In the genomic region with DNA sequence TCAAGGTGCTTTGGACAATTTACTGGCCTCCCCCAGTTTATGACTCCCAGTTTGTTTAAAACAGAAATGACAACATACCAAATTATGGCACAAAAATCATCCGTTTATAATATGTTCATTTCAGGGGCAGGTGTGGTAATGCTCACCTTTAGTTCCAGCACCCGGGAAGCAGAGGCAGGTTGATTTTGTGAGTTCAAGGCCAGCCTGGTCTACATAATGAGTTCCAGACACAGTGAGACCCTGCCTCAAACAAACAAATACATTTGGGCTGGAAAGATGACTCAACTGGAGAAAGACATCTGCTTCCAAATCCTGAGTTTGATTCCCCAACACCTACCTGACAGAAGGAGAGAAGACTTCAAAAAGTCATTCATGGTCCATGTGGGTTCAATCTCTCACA, we compare ENCODE assay signal across 9 mouse cellular contexts. TPM values are rescaled to one million over a fixed set of nuclear protein-coding genes. Genes with fewer than 3 reads are reported as not detected.
A peak's percentile ranks its signal among the peaks of the same experiment; 100 is the strongest.
DNase-seq lines count a peak whose midpoint lies in the region; ATAC-seq and TF ChIP-seq lines count a peak whose summit lies in the region.
"Had no signal": no experiment of that assay in that cellular context is flagged by ENCODE, and none has a peak within 500 bp of the region (broad histone marks: within the 10 kb centered on the region; RNA-seq: fewer than 3 reads in every experiment).

No protein-coding gene starts in this region.

- WGBS in kidney, embryonic 15.5 days: 72% methylated on average over 2 of the region's 2 CpGs
- WGBS in embryonic facial prominence, embryonic 13.5 days: 62% methylated on average over 2 of the region's 2 CpGs
- WGBS in intestine, embryonic 14.5 days: 69% methylated on average over 2 of the region's 2 CpGs
- WGBS in midbrain, postnatal 0 days: 79% methylated on average over 2 of the region's 2 CpGs

- no peaks in the 10 kb centered on the region for H3K9me3 ChIP-seq in kidney, embryonic 15.5 days (replicated peaks)
- H3K9me3 ChIP-seq in embryonic facial prominence, embryonic 13.5 days: no peaks in the 10 kb centered on the region
- H3K9me3 ChIP-seq in intestine, embryonic 14.5 days (ENCODE audit: control insufficient read depth, low read length): no peaks in the 10 kb centered on the region
- H3K9me3 ChIP-seq in midbrain, postnatal 0 days (ENCODE audit: low read length): no peaks in the 10 kb centered on the region

- no peak for DNase-seq in kidney, adult 18-20 months
- DNase-seq in intestine, embryonic 14.5 days (ENCODE audit: low spot score): no peak
- no peak for DNase-seq in midbrain, postnatal 0 days (ENCODE audit: low spot score)
- no peak for DNase-seq in urinary bladder, adult 2 months (ENCODE audit: low spot score)
- DNase-seq in adipocyte (ENCODE audit: low spot score): no peak
- DNase-seq in right cerebral cortex, postnatal 10 days (ENCODE audit: low spot score in 2 of 2): no peak
- DNase-seq: cerebellum, postnatal 25 days had no signal

- peak overlapping the region; percentile 87 for H3K4me2 ChIP-seq in kidney, embryonic 15.5 days
- peak overlapping the region; percentile 83 for H3K4me2 ChIP-seq in embryonic facial prominence, embryonic 13.5 days
- peak overlapping the region; percentile 97; the same call in 1 of the 2 replicates for H3K4me2 ChIP-seq in intestine, embryonic 14.5 days (ENCODE audit: low read length)
- H3K4me2 ChIP-seq in midbrain, postnatal 0 days (ENCODE audit: low read depth, low read length, poor library complexity, severe bottlenecking): peak overlapping the region; percentile 61

- ATAC-seq in kidney, embryonic 15.5 days (replicated peaks; ENCODE audit: low FRiP score): no peak
- ATAC-seq in embryonic facial prominence, embryonic 13.5 days (ENCODE audit: insufficient number of reproducible peaks, insufficient read depth, low FRiP score, low TSS enrichment, low read depth): no peak
- ATAC-seq in intestine, embryonic 14.5 days (replicated peaks; ENCODE audit: low FRiP score, low TSS enrichment, low read depth): no peak
- ATAC-seq in midbrain, postnatal 0 days (ENCODE audit: low FRiP score): no peak

- H3K36me3 ChIP-seq in kidney, embryonic 15.5 days: no peaks in the 10 kb centered on the region
- H3K36me3 ChIP-seq in embryonic facial prominence, embryonic 13.5 days: no peaks in the 10 kb centered on the region
- no peaks in the 10 kb centered on the region for H3K36me3 ChIP-seq in intestine, embryonic 14.5 days (ENCODE audit: control insufficient read depth, insufficient read depth, low read length)
- H3K36me3 ChIP-seq in midbrain, postnatal 0 days (ENCODE audit: insufficient read depth, low read length): no peaks in the 10 kb centered on the region

- H3K9ac ChIP-seq in kidney, embryonic 15.5 days: no peak overlapping the region
- H3K9ac ChIP-seq in embryonic facial prominence, embryonic 13.5 days: 0 out of 2 replicates have a peak overlapping the region, but pooled peaks have one; percentile 85
- H3K9ac ChIP-seq in intestine, embryonic 14.5 days (ENCODE audit: low read length): no peak overlapping the region
- H3K9ac ChIP-seq in midbrain, postnatal 0 days (replicated peaks; ENCODE audit: low read length, poor library complexity, severe bottlenecking): no peak overlapping the region

- no peak for TF ChIP-seq CTCF in midbrain, postnatal 0 days (IDR thresholded peaks at IDR 0.05)

- H3K4me1 ChIP-seq in kidney, embryonic 15.5 days: peaks cover 36% of the 10 kb centered on the region
- peaks cover 22% of the 10 kb centered on the region for H3K4me1 ChIP-seq in embryonic facial prominence, embryonic 13.5 days
- H3K4me1 ChIP-seq in intestine, embryonic 14.5 days (replicated peaks; ENCODE audit: control insufficient read depth, insufficient read depth, low read length): peaks cover 20% of the 10 kb centered on the region
- H3K4me1 ChIP-seq in midbrain, postnatal 0 days (ENCODE audit: insufficient read depth, low read length): peaks cover 7% of the 10 kb centered on the region; the same call in 1 of the 2 replicates

- H3K27ac ChIP-seq in kidney, embryonic 15.5 days: peak overlapping the region; percentile 100
- peak overlapping the region; percentile 99 for H3K27ac ChIP-seq in embryonic facial prominence, embryonic 13.5 days
- peak overlapping the region; percentile 100; the same call in 1 of the 2 replicates for H3K27ac ChIP-seq in intestine, embryonic 14.5 days (ENCODE audit: low read depth)
- H3K27ac ChIP-seq in midbrain, postnatal 0 days (ENCODE audit: low read depth, low read length): peak overlapping the region; percentile 98

- H3K27me3 ChIP-seq in kidney, embryonic 15.5 days: no peaks in the 10 kb centered on the region
- no peaks in the 10 kb centered on the region for H3K27me3 ChIP-seq in embryonic facial prominence, embryonic 13.5 days
- H3K27me3 ChIP-seq in intestine, embryonic 14.5 days (replicated peaks; ENCODE audit: control insufficient read depth, insufficient read depth, low read length): no peaks in the 10 kb centered on the region
- H3K27me3 ChIP-seq in midbrain, postnatal 0 days (ENCODE audit: insufficient read depth, low read length): no peaks in the 10 kb centered on the region

- peak overlapping the region; percentile 86 for H3K4me3 ChIP-seq in kidney, embryonic 15.5 days (replicated peaks)
- H3K4me3 ChIP-seq in embryonic facial prominence, embryonic 13.5 days: 0 out of 2 replicates have a peak overlapping the region, but pooled peaks have one; percentile 83
- H3K4me3 ChIP-seq in intestine, embryonic 14.5 days (ENCODE audit: low read depth, low read length): no peak overlapping the region
- H3K4me3 ChIP-seq in midbrain, postnatal 0 days (ENCODE audit: low read depth, low read length): no peak overlapping the region

RNA-seq across cellular contexts. Expression of gene Cap1, which starts 1.5 kb away (rescaled TPM):
- 71.3 and 79.5 TPM in 2 replicates for polyA plus RNA-seq in kidney, embryonic 15.5 days (2015; fragmentation: Nextera tagmentation; extraction: Ambion mirVana)
- 65.5 and 67.2 TPM in 2 replicates for polyA plus RNA-seq in embryonic facial prominence, embryonic 13.5 days (2015; fragmentation: Nextera tagmentation; extraction: Ambion mirVana)
- 77.9 and 82.8 TPM in 2 replicates for polyA plus RNA-seq in intestine, embryonic 14.5 days (2014; fragmentation: Nextera tagmentation; extraction: Ambion mirVana)
- 145 and 157 TPM in 2 replicates for total RNA-seq in midbrain, postnatal 0 days (2014; rRNA removed)
- polyA plus RNA-seq in midbrain, postnatal 0 days (2015; fragmentation: Nextera tagmentation; extraction: Ambion mirVana): 58.9 and 60.9 TPM in 2 replicates
- polyA plus RNA-seq in urinary bladder, adult 2 months (2012; rRNA removed): 129 and 179 TPM in 2 replicates

RNA-seq across cellular contexts. Expression of gene Ppt1, which starts 51.3 kb away (rescaled TPM):
- 76.1 and 82.4 TPM in 2 replicates for polyA plus RNA-seq in kidney, embryonic 15.5 days (2015; fragmentation: Nextera tagmentation; extraction: Ambion mirVana)
- 79.0 and 81.7 TPM in 2 replicates for polyA plus RNA-seq in embryonic facial prominence, embryonic 13.5 days (2015; fragmentation: Nextera tagmentation; extraction: Ambion mirVana)
- 72.6 and 79.0 TPM in 2 replicates for polyA plus RNA-seq in intestine, embryonic 14.5 days (2014; fragmentation: Nextera tagmentation; extraction: Ambion mirVana)
- 44.2 and 53.5 TPM in 2 replicates for total RNA-seq in midbrain, postnatal 0 days (2014; rRNA removed)
- polyA plus RNA-seq in midbrain, postnatal 0 days (2015; fragmentation: Nextera tagmentation; extraction: Ambion mirVana): 80.2 and 81.3 TPM in 2 replicates
- polyA plus RNA-seq in urinary bladder, adult 2 months (2012; rRNA removed): 85.3 and 85.8 TPM in 2 replicates

Comparison
In these comparisons a context has a peak if more than half of its experiments do, and no peak if none do; other contexts are left out.
1. H3K4me3 ChIP-seq: peak in kidney, embryonic 15.5 days (single experiment) and embryonic facial prominence, embryonic 13.5 days (single experiment); none in intestine, embryonic 14.5 days (single experiment) and midbrain, postnatal 0 days (single experiment).
2. Peak in every context shown above with its lines, with median percentiles within 50 percentile points of each other: H3K27ac ChIP-seq and H3K4me2 ChIP-seq.